In genomic region chr3:129203761-129204440, GRCm38 (mm10) we compare ENCODE assay signal across 8 mouse cellular contexts. TPM values are rescaled to one million over a fixed set of nuclear protein-coding genes. Genes with fewer than 3 reads are reported as not detected.
DNase-seq lines count a peak whose midpoint lies in the region; ATAC-seq and TF ChIP-seq lines count a peak whose summit lies in the region.

No protein-coding gene starts in this region.

- no peak overlapping the region for H3K9ac ChIP-seq in lung, postnatal 0 days (replicated peaks; ENCODE audit: low read depth)
- peak overlapping the region; percentile 43 for H3K9ac ChIP-seq in forebrain, embryonic 14.5 days (ENCODE audit: low read length)
- no peak overlapping the region for H3K9ac ChIP-seq in liver, embryonic 12.5 days
- H3K9ac ChIP-seq in stomach, postnatal 0 days (ENCODE audit: low read length): 0 out of 2 replicates have a peak overlapping the region, but pooled peaks have one; percentile 23

- no peak for TF ChIP-seq CTCF in lung, postnatal 0 days (IDR thresholded peaks at IDR 0.05)
- TF ChIP-seq CTCF in stomach, postnatal 0 days (IDR thresholded peaks at IDR 0.05; ENCODE audit: low read depth): no peak

- H3K4me3 ChIP-seq in lung, postnatal 0 days (ENCODE audit: low read depth, low read length): peak overlapping the region; percentile 23
- peak overlapping the region; percentile 39 for H3K4me3 ChIP-seq in forebrain, embryonic 14.5 days (ENCODE audit: low read depth, low read length)
- H3K4me3 ChIP-seq in liver, embryonic 12.5 days: peak overlapping the region; percentile 30
- peak overlapping the region; percentile 43 for H3K4me3 ChIP-seq in stomach, postnatal 0 days (ENCODE audit: low read depth, low read length)

- H3K27ac ChIP-seq in lung, postnatal 0 days (ENCODE audit: low read length): no peak overlapping the region
- no peak overlapping the region for H3K27ac ChIP-seq in forebrain, embryonic 14.5 days (ENCODE audit: low read depth, low read length)
- no peak overlapping the region for H3K27ac ChIP-seq in liver, embryonic 12.5 days
- H3K27ac ChIP-seq in stomach, postnatal 0 days (replicated peaks): no peak overlapping the region

- DNase-seq in lung, postnatal 0 days (ENCODE audit: low spot score): no peak
- no peak for DNase-seq in lung, postnatal 10 days
- DNase-seq in forebrain, embryonic 14.5 days (ENCODE audit: low spot score): peak; percentile 36
- DNase-seq in stomach, postnatal 0 days (ENCODE audit: low spot score): no peak
- no peak for DNase-seq in adrenal gland, postnatal 25 days
- DNase-seq in frontal cortex, postnatal 25 days (ENCODE audit: low spot score in 2 of 2): no peak

- ATAC-seq in lung, postnatal 0 days: peak; percentile 40; the same call in 1 of the 2 replicates
- peak; percentile 25 for ATAC-seq in forebrain, embryonic 14.5 days
- 0 out of 2 replicates have a peak, but pooled peaks have one; percentile 11 for ATAC-seq in liver, embryonic 12.5 days
- peak; percentile 30; the same call in 1 of the 2 replicates for ATAC-seq in stomach, postnatal 0 days (ENCODE audit: low FRiP score, low TSS enrichment)
- ATAC-seq in monocyte, adult 5-6 weeks (replicated peaks; ENCODE audit: insufficient number of reproducible peaks, low FRiP score, low TSS enrichment, poor library complexity, severe bottlenecking): no peak

- H3K4me1 ChIP-seq in lung, postnatal 0 days (ENCODE audit: insufficient read depth, low read depth, low read length): 0 out of 2 replicates have a peak, but pooled peaks cover 2% of the 10 kb centered on the region
- H3K4me1 ChIP-seq in forebrain, embryonic 14.5 days (ENCODE audit: control insufficient read depth, insufficient read depth, low read length): peaks cover 9% of the 10 kb centered on the region
- no peaks in the 10 kb centered on the region for H3K4me1 ChIP-seq in liver, embryonic 12.5 days
- H3K4me1 ChIP-seq in stomach, postnatal 0 days (replicated peaks; ENCODE audit: control insufficient read depth, insufficient read depth): 0 out of 2 replicates have a peak, but pooled peaks cover 3% of the 10 kb centered on the region

- WGBS in lung, postnatal 0 days: 2% methylated on average over 35 of the region's 35 CpGs
- WGBS in forebrain, embryonic 14.5 days: under 1% methylated on average over 35 of the region's 35 CpGs
- 3% methylated on average over 31 of the region's 35 CpGs for WGBS in liver, embryonic 12.5 days (ENCODE audit: insufficient replicate concordance)
- 14% methylated on average over 35 of the region's 35 CpGs for WGBS in stomach, postnatal 0 days

- H3K36me3 ChIP-seq in lung, postnatal 0 days (ENCODE audit: insufficient read depth, low read length): no peaks in the 10 kb centered on the region
- no peaks in the 10 kb centered on the region for H3K36me3 ChIP-seq in forebrain, embryonic 14.5 days (ENCODE audit: control insufficient read depth, insufficient read depth, low read length)
- H3K36me3 ChIP-seq in liver, embryonic 12.5 days: no peaks in the 10 kb centered on the region
- H3K36me3 ChIP-seq in stomach, postnatal 0 days (ENCODE audit: control insufficient read depth, insufficient read depth, low read length): no peaks in the 10 kb centered on the region

- peaks cover 87% of the 10 kb centered on the region for H3K27me3 ChIP-seq in lung, postnatal 0 days (replicated peaks; ENCODE audit: insufficient read depth, low read length)
- peaks cover 88% of the 10 kb centered on the region for H3K27me3 ChIP-seq in forebrain, embryonic 14.5 days (replicated peaks; ENCODE audit: control insufficient read depth, insufficient read depth, low read length)
- H3K27me3 ChIP-seq in liver, embryonic 12.5 days (replicated peaks): peaks cover 96% of the 10 kb centered on the region
- peaks cover 21% of the 10 kb centered on the region; the same call in 1 of the 2 replicates for H3K27me3 ChIP-seq in stomach, postnatal 0 days (ENCODE audit: control insufficient read depth, insufficient read depth, low read length)

- peak overlapping the region; percentile 50 for H3K4me2 ChIP-seq in lung, postnatal 0 days (replicated peaks; ENCODE audit: low read depth, low read length)
- peak overlapping the region; percentile 79 for H3K4me2 ChIP-seq in forebrain, embryonic 14.5 days (ENCODE audit: low read length)
- peak overlapping the region; percentile 61 for H3K4me2 ChIP-seq in liver, embryonic 12.5 days
- peak overlapping the region; percentile 72 for H3K4me2 ChIP-seq in stomach, postnatal 0 days (replicated peaks; ENCODE audit: low read depth)

- H3K9me3 ChIP-seq in lung, postnatal 0 days (ENCODE audit: low read length): no peaks in the 10 kb centered on the region
- H3K9me3 ChIP-seq in forebrain, embryonic 14.5 days (replicated peaks; ENCODE audit: control insufficient read depth, low read length): no peaks in the 10 kb centered on the region
- H3K9me3 ChIP-seq in liver, embryonic 12.5 days (replicated peaks): no peaks in the 10 kb centered on the region
- H3K9me3 ChIP-seq in stomach, postnatal 0 days (ENCODE audit: control insufficient read depth, low read length): no peaks in the 10 kb centered on the region

- TF ChIP-seq EP300 in lung, postnatal 0 days (IDR thresholded peaks at IDR 0.05): no peak
- TF ChIP-seq EP300 in stomach, postnatal 0 days (optimal IDR thresholded peaks at IDR 0.05): no peak

RNA-seq across cellular contexts. Expression of gene Pitx2, which starts 4.2 kb away (rescaled TPM):
- 1.5 and 1.8 TPM in 2 replicates for polyA plus RNA-seq in lung, postnatal 0 days (2015; fragmentation: Nextera tagmentation; extraction: Ambion mirVana)
- polyA plus RNA-seq in forebrain, embryonic 14.5 days (2014; fragmentation: Nextera tagmentation; extraction: Ambion mirVana): 9.3 and 13.7 TPM in 2 replicates
- polyA plus RNA-seq in liver, embryonic 12.5 days (2016; fragmentation: Nextera tagmentation; extraction: Ambion mirVana): 5.0 and 5.9 TPM in 2 replicates
- polyA plus RNA-seq in stomach, postnatal 0 days (2015; fragmentation: Nextera tagmentation; extraction: Ambion mirVana): 9.7 and 10.8 TPM in 2 replicates
- total RNA-seq in monocyte, adult 5-6 weeks (2017): not detected in 3 replicates
- total RNA-seq in adrenal gland, postnatal 25 days (2021): 0.21 and 0.71 TPM in 2 replicates

Comparison
In these comparisons a context has a peak if more than half of its experiments do, and no peak if none do; other contexts are left out.
1. H3K9ac ChIP-seq: peak in forebrain, embryonic 14.5 days (single experiment) and stomach, postnatal 0 days (single experiment); none in lung, postnatal 0 days (single experiment) and liver, embryonic 12.5 days (single experiment).
2. Peak in every context shown above with its lines, with median percentiles within 50 percentile points of each other: H3K4me2 ChIP-seq and H3K4me3 ChIP-seq.